Mouse (Mus musculus): ENCODE measurements around the gene Rad51b.

The Rad51b gene

GRCm38 (mm10) chr12:79535532-79536437 lies 238.7 kb downstream of the Rad51b start:
- no peak for DNase-seq

- no peak for DNase-seq
Measured at GRCm38 (mm10) chr12:79540176-79540575, 243.1 kb downstream of the Rad51b start.

- no peak for DNase-seq
Measured at GRCm38 (mm10) chr12:79541581-79541980, 244.5 kb downstream of the Rad51b start.

GRCm38 (mm10) chr12:79545063-79545462 lies 248.0 kb downstream of the Rad51b start:
- DNase-seq, result no peak

GRCm38 (mm10) chr12:79547556-79547955 lies 250.5 kb downstream of the Rad51b start:
- DNase-seq, result no peak

GRCm38 (mm10) chr12:79548607-79549330 lies 251.7 kb downstream of the Rad51b start:
- no peak for DNase-seq

GRCm38 (mm10) chr12:79550049-79550682 lies 253.1 kb downstream of the Rad51b start:
- DNase-seq, result no peak

- DNase-seq, result no peak
Measured at GRCm38 (mm10) chr12:79551274-79551673, 254.2 kb downstream of the Rad51b start.

GRCm38 (mm10) chr12:79553056-79553455 lies 256.0 kb downstream of the Rad51b start:
- no peak for DNase-seq

- no peak for DNase-seq
Measured at GRCm38 (mm10) chr12:79557904-79558303, 260.8 kb downstream of the Rad51b start.

GRCm38 (mm10) chr12:79558711-79559110 lies 261.6 kb downstream of the Rad51b start:
- no peak for DNase-seq

- DNase-seq, result no peak
Measured at GRCm38 (mm10) chr12:79559410-79560015, 262.4 kb downstream of the Rad51b start.

GRCm38 (mm10) chr12:79560084-79560699 lies 263.1 kb downstream of the Rad51b start:
- DNase-seq, result no peak

GRCm38 (mm10) chr12:79560893-79561292 lies 263.8 kb downstream of the Rad51b start:
- no peak for DNase-seq

- no peak for DNase-seq
Measured at GRCm38 (mm10) chr12:79574159-79575040, 277.3 kb downstream of the Rad51b start.

GRCm38 (mm10) chr12:79575041-79575541 lies 278.0 kb downstream of the Rad51b start:
- no peak for DNase-seq

- no peak for DNase-seq
Measured at GRCm38 (mm10) chr12:79577525-79577924, 280.4 kb downstream of the Rad51b start.

GRCm38 (mm10) chr12:79579018-79579585 lies 282.0 kb downstream of the Rad51b start:
- DNase-seq, result peak; percentile 49 to 50

- DNase-seq, result peak; percentile 4 to 10
Measured at GRCm38 (mm10) chr12:79579837-79580236, 282.8 kb downstream of the Rad51b start.

GRCm38 (mm10) chr12:79584556-79585307 lies 287.6 kb downstream of the Rad51b start:
- no peak for DNase-seq
